Mouse (Mus musculus) spleen, postnatal 10 days (tissue): Measurements from ENCODE around the gene Ifnlr1.
"Not testable (repeated sequence)": the region's sequence is repeated elsewhere in the genome, so short reads cannot be mapped to it uniquely, and the experiment has no call there.

Experiments
- DNase-seq, 2 experiments: peaks; one replicate each; pipeline ENCODE4 v3.0.0; 2021 to 2022; ENCODE audit warnings: low spot score in 2 of 2

The Ifnlr1 gene

DNA sequence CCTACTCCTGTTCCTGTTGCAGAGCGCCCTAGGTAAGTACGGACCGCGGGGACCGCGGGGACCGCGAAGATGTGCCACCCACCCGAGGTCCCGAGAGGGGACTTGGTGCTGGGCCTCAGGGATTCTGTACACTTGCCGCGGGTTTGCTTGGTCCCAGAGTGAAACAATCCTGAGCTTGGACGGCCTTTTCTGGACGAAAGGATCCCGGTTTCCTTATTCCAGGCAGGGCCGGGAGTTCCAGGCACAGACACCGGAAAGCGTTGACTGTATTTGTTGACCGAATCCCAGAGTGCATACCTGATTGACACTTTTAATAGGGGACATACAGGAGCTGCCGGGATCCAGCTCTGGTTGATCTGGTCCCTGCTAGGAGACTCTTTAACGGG, 474 bp downstream of the Ifnlr1 start:
- DNase-seq, result no peak

DNA sequence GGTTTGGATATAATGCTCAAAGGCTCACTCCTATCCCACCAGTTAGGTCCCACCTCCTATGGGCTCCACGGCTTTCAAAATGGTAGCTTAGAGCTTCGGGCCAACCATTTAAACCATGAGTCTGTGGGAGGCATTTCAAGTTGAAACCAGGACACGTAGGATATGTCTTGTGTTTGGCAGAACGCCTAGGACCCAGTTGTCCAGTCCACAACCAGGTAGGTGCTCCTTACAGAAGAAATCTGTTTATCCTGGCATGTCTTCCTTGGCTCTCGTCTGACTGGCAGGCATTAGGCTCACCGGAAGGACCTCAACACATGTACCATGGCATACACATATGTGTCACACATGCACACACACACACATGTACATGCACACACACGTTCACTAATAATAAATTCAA, 3.7 kb downstream of the Ifnlr1 start:
- DNase-seq, result no peak

DNA sequence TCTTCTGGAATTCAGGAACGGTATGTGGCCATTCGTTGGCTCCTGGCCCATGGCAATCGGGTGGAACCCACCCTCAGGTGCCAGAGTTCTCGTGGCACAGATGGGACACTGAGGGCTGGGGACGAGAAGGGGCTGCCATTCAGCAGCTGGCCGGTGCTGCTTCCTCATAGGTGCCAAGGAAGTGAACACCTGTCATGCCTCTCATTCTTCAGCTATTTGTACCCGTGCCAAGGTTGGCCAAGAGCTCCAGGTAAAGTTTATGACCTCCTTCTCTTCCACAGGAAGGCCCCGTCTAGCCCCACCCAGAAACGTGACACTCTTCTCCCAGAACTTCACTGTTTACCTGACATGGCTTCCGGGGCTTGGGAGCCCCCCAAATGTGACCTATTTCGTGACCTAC, 4.2 kb downstream of the Ifnlr1 start:
- no peak for DNase-seq

DNA sequence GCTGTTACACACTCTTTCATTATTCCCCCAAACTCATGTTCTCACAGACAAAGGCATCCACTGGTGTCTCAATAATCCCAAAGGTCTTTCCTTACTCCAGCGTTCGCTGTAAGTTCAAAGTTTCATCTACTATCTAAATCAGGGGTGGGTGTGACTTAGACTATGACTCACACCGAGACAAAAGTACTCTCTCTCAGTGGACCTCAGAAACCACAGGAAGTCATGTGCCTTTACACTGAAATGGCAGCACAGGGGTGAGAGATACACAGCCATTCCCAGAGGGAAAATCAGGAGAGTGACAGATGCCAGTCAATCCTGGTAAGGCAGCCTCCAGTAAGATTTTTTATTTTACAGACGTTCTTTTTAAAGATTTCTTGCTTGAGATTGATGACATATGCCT, 6.8 kb downstream of the Ifnlr1 start:
- DNase-seq, result no peak

DNA sequence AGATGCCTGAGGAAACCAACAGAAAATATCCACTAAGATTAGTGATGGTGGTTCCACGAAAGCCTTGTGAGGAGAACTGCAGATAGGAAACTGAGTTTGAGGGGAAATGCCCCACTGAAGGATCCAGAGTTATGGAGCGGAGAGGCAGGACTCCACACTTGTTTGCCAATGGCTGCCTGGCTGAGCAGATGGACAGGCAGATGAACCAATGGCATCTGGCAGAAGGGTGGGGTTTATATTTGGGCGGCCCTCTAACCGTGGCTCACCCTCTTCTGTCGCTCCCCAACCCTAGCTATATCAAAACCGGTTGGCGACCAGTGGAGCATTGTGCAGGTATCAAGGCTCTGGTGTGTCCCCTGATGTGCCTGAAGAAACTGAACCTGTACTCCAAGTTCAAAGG, 12.4 kb downstream of the Ifnlr1 start:
- no peak for DNase-seq

DNA sequence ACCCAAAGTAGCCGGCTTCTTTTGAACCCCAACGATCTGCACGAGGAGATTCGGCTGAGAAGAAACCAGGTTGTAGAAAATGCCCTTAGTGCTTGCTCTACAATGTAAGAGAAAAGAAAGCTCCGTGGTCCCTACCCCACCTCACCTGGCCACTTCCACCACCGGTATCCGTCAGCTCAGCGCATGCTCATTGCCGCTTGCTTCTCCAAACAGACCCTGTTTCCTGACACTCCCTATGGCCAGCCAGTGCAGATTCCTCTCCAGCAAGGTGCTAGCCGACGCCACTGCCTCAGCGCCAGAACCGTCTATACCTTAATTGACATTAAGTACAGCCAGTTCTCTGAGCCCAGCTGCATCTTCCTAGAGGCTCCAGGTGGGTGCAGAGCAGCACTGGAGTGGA, 17.4 kb downstream of the Ifnlr1 start:
- no peak for DNase-seq

DNA sequence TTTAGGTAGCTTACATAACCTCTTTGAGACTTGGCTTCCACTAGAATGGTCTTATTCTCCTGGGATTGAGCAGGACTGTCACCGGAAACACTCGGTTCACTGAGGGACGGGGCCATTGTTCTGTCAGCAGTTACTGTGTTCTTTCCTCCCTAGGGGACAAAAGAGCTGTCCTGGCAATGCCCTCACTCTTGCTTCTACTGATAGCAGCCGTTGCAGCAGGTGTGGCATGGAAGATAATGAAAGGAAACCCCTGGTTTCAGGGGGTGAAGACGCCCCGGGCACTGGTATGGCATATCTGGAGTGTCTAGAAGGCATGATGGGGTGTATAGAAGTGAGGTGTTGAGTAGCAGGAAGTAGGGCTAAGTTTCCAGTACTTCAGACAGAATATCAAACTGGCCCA, 17.9 kb downstream of the Ifnlr1 start:
- DNase-seq, result no peak

DNA sequence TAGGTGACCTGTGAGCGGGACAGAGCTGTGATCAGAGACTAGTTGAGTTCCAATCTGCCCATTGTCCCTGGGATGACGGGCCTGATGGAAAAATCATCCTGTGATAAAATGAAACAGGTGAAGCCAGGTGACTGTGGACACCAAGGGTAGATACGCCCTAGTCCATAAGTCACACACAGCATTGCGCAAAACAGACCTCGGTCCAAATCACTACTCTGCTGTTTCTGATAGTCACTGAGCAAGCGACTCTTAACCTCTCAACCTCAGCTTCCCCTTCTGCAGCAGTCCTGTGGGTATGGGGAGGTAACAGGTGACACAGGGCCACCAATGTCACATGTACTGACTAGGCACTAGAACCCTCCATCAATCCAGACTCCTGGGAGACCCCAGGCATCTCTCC, 20.0 kb downstream of the Ifnlr1 start:
- no peak for DNase-seq

DNA sequence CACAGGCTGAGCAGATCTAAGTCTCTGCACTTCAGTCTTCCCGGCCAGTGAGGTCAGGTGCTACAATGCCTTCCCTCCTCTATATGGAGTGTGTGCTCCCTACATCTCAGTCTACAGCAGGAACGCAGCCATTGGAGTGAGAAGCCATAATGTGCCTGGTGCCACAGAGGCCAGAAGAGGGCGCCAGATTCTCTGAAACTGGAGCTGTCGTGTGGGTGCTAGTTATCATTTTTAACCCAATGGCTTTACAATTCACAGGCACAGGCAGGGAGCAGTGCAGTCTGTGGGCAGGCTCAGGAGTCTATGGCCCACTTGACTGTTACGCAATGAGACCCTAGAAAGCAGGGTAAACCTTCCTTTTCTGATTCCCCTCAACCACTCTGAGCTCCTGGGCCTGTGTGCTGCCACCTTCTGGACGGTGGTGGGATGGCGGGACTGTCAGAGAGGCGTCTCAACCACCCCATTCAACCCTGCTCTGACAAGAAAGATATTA, 23.0 kb downstream of the Ifnlr1 start:
- DNase-seq, result peak; percentile 87 to 91

DNA sequence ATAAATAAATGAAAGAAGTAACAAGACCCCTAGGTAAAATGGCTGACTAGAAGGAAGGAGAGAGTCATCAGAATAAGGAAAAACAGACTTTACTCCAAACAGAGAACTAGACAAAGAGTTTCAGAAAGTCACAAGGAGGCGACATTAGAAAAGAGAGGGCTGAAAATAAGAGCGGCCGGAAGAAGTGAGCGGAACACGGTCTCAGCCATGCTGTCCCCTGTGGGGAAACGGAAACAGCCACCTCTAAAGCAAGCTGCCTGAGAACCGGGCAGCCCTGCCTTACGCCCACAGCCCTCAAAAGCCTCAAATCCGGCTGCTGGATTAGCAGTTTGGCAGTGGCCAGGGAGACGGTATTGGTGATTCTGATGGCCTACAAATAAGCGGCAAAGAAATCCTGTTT, 23.5 kb downstream of the Ifnlr1 start:
- no peak for DNase-seq

DNA sequence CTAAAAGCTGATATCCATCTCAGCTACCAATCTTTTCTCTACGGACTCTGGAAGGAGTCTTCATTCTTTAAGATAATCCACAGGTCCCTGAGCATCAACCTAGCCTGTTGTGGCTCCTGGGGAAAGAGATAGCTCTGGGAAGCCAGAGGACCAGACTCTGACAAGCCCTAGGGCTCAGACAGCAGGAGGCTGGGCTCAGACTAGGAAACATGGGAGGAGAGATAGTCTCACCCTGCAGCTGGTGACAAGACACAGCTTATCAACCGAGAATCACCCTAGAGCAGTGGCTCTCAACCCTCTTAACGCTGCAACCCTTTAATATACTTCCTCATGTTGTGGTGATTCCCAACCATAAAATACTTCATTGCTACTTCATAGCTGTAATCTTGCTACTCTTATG, 24.3 kb downstream of the Ifnlr1 start:
- DNase-seq, result no peak

DNA sequence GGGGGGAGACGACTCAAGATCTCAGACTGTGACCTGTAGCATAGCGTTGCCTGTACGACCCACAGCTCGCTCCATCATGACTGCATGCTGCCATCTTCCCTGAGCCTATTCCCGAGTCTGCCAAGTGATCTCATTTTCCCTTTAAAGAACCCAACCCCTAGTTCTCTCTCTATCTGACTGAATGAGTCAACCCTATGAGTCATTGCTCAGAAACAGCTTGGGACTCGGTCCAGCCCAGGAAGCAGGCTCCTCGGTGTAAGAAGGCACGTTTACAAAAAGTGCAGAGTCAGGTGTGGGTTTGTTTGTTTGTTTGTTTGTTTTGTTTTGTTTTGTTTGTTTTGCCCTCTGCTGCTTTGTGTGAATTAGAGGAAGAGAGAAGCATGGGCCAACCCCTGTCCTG, 28.7 kb downstream of the Ifnlr1 start:
- no peak for DNase-seq

DNA sequence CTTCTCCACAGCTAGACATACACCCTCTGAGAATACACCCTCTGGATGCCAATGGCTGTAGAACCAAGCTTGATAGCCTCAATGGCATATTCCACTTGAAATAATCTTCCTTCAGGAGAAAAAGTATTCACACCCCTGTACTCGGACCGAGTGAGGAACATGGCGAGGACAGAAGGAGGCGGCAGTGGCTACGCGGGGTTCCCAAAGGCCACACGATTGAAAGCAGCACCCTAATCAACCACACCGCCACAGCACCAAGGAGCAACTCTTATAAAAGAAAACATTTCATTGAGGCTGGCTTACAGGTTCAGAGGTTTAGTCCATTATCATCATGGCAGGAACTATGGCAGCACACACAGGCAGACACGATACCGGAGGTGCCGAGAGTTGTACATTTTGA, 30.4 kb downstream of the Ifnlr1 start:
- DNase-seq, result not testable (repeated sequence)

DNA sequence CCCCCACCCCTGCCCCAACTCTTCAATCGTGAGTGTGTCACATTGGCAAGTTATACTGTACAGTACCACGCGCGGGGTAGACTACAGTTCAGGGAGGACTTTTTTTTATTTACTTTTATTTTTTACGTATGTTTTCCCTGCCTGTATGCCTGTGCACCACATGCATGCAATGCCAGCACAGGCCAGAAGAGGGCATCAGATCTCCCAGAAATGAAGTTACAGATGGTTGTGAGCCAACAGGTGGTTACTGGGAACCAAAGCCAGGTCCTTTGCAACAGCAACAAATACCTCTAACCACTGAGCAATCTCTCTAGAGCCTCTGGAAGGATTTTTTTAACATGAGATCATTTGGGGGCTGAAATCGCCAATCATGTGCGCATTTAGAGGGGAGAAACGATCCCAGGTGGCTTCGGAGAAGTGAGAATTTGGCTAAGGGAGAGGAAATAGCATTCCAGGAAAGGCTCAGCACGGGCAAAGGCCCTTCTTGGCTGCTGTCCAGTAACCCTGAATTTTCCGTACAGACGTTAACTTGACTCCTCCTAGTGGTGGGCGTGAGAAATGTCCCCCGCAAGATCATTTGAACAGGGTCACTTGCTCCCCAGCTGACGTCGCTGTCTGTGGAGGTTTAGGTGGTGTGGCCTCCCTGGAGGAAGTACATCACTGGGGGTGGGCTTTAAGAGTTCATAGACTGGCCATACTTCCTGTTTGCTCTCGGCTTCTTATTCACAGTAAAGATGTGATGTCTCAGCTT, 36.6 kb downstream of the Ifnlr1 start:
- peak in 1 of 2 experiments; percentile 36 for DNase-seq

DNA sequence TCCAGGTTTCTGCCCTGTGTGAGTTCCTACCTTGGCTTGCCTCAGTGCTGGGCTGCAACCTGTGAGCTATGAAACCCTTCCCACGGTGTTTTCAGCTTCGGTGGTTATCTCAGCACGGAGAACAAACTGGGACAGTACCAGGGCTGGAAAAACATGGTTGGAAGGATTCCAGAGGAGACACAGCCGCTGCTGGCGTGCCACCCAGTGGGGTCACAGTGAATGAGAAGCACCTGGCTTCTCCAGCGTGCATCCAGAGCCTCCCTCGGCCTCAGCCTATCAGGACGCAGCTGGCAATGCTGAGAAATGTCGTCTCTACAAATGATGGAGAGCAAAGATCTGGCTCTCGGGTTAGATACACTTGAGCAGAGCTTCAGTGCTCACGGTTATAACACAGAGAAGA, 40.3 kb downstream of the Ifnlr1 start:
- DNase-seq, result no peak

DNA sequence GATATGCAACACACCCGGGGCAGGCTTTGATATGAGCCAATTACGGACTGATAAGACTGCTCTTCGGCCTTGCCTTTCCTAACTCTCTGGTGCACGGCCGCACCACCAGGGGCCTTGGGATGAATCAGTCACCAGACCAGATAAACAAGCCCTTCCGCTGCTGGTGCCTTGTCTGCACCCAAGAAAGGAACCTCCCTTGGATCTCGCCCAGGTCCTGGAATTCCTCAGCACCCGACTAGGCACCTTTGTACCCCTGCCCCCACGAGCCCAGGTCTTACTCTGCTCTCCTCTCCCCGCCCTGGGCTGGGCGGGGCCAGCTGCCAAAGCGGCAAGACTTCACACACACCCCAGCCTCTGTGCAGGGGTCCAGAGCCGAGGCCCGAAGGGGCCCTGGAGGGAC, 41.7 kb downstream of the Ifnlr1 start, which contains the start of gene Il22ra1:
Gene Il22ra1, plus strand, starts transcription at position 356 of the 400 bp plus-strand sequence.
- no peak for DNase-seq

DNA sequence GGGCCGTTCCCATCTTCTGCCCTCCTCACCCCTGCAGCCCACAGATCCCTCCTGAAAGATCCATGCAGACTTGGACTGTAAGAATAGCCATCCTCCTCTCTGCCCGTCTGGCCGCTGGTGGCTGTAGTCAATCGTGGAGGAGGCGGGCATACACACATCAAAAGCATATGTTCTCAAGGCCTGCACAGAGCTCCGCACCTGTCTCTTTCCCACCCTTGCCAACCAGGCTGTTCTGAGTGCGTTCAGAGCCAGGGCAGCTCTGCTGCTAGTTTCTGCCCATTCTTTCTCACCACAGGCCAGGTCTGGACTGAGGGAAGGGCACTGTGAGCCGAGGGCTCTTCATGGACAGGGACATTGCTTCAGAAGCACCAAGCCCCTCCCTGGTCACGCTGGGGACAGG, 44.1 kb downstream of the Ifnlr1 start:
- DNase-seq, result no peak

DNA sequence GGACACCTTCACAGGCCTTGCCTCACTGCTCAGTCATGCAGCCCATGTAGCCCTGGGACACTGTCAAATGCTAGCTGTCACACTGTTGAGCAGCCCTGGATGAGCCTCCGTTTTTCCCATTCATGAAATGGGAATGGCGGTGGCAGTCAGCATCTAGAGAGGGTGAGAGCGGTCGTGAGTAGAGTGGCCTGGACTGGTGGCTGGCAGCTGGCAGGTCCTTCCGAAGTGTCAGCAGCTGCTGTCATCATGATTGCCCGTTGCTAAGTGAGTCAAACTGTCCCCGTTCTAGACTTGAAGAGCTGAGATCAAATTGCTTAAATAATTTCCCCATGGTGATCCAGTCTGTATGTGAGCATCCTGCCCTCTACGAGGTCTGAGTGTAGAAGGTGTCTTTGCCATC, 44.9 kb downstream of the Ifnlr1 start:
- no peak for DNase-seq

DNA sequence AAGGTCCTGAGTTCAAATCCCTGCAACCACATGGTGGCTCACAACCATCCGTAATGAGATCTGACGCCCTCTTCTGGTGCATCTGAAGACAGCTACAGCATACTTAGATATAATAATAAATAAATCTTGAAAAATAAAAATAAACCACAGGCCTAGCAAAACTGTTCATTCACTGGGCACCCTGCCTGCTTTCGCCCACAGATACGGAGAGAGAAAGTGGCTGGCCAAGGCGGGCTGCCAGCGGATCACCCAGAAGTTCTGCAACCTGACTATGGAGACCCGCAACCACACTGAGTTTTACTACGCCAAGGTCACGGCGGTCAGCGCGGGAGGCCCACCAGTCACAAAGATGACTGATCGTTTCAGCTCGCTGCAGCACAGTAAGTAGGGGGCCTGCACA, 47.8 kb downstream of the Ifnlr1 start:
- no peak for DNase-seq

DNA sequence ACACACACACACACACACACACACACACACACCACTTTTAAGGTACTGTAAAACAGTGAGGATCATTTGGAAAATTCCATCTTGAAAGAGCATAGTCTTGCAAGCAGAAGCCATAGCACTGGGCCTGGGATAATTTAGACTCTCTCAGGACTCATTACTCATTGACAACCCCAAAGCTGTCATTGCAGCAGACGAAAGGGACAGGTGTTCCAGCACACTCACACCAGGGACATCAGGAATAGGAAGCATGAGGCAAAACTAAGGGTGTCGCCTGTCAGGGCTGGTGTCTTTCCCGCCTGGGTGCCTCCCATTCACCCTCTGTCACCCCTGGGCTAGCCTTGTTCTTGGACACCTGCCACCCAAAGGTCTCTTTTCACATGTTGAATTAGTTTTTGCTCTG, 50.8 kb downstream of the Ifnlr1 start:
- no peak for DNase-seq

DNA sequence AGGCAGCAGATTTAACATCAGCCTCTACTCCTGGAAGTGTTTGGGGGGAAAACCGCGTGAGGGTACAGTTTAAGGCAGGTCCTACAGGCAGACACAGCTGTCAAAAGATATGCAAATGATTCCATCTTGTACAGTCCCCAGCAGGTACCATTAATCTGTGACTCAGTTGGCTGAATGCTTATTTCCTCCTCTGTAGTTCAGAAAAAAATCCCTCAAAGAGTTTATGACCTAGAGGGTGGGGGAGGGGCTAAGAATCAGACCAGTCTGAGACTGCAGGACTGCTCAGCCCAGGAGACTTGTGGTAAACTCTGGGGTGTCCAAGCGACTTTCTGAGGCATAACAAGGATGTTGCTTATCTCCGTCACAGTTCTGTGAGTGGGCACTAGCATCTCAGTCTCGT, 52.1 kb downstream of the Ifnlr1 start:
- DNase-seq, result no peak

DNA sequence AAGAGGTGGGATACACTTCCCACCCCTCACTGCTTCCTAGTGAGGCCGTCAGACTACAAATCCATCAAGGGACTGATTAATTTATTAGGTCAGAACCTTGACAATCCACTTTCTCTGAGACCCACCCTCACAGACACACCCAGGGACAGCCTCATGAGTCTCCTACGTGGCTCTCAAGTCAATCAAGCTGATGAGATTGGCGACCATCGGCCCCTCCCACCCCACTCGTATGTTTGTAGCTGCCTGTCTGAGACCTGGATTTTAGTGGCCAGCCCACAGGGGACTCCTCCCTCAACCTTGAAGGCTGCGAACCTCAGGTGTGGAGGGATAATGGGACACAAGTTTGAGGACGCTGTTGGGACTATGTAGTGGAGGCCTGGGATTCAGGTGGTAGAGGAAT, 53.1 kb downstream of the Ifnlr1 start:
- DNase-seq, result no peak

DNA sequence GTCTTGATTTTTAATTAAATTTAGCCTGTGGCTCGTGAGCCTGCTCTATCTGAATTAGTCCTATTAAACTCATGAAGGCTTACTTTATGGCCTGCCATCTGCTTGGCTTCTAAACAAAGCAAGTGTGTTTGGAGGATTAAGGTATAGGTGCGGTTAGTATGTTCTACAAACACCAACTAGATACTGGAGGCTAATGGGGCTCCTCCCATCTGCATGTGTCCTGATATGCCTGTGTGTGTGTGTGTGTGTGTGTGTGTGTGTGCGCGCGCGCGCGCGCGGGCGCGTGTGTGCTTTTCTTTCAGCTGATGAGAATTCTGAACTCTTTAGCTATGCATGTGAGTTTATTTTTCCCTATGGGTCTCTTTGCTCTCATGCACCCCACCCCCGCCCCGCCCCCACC, 53.6 kb downstream of the Ifnlr1 start:
- DNase-seq, result peak in 1 of 2 experiments; percentile 60

DNA sequence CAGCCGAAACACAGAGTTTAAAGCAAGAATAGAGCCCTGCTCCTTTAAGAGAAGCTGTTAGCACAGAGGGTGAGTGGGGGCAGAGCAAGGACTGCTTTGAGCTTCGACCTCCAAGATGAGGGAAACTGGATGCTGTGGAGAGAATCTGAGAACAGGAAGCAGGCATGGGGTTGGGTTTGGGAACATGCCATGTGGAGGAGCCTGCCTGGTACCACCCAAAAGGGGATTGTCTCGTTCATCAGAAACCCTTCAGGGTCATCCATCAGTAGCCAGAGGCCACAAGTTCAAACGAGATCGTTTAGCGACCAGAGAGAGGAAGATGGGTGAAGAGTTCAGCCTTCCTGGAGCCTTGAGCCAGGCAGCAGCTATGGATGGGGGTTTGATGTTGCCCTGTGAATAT, 57.4 kb downstream of the Ifnlr1 start:
- DNase-seq, result no peak
